8 mouse cellular contexts compared by ENCODE assay signal in genomic region chr11:106737178-106737621, GRCm38 (mm10). TPM values are rescaled to one million over a fixed set of nuclear protein-coding genes. Genes with fewer than 3 reads are reported as not detected.
A peak's percentile ranks its signal among the peaks of the same experiment; 100 is the strongest.
DNase-seq lines count a peak whose midpoint lies in the region; ATAC-seq lines count a peak whose summit lies in the region.
"Had no signal": no experiment of that assay in that cellular context is flagged by ENCODE, and none has a peak within 500 bp of the region (broad histone marks: within the 10 kb centered on the region; RNA-seq: fewer than 3 reads in every experiment).

No protein-coding gene starts in this region.

- 6% methylated on average over 12 of the region's 12 CpGs for WGBS in forebrain, embryonic 15.5 days

- H3K9ac ChIP-seq in forebrain, embryonic 15.5 days (replicated peaks), result peak overlapping the region; percentile 29
- H3K9ac ChIP-seq: liver, embryonic 14.5 days had no signal

- H3K4me2 ChIP-seq in forebrain, embryonic 15.5 days (replicated peaks), result peak overlapping the region; percentile 25; the same call in 1 of the 2 replicates

- H3K27ac ChIP-seq in forebrain, embryonic 15.5 days (replicated peaks), result peak overlapping the region; percentile 82
- H3K27ac ChIP-seq: liver, embryonic 14.5 days had no signal

- H3K9me3 ChIP-seq in forebrain, embryonic 15.5 days, result no peaks in the 10 kb centered on the region

- peaks cover 18% of the 10 kb centered on the region for H3K4me1 ChIP-seq in forebrain, embryonic 15.5 days

- H3K27me3 ChIP-seq in forebrain, embryonic 15.5 days, result no peaks in the 10 kb centered on the region

- DNase-seq in embryo, embryonic 10 days (ENCODE audit: low spot score), result peak; percentile 58
- DNase-seq in layer of hippocampus, adult 18-20 months (ENCODE audit: low spot score in 2 of 2), result peak; percentile 47 to 60
- DNase-seq in urinary bladder, postnatal 4 days (ENCODE audit: low spot score in 2 of 2), result no peak

- H3K36me3 ChIP-seq in forebrain, embryonic 15.5 days, result no peaks in the 10 kb centered on the region

- ATAC-seq in forebrain, embryonic 15.5 days (replicated peaks), result peak; percentile 70
- peak; percentile 48 to 56; a peak in 1 of 4 replicates for ATAC-seq in hematopoietic stem cell, adult 5-6 weeks (replicated peaks in 1 of 2; ENCODE audit: insufficient read depth in 1 of 2, low FRiP score in 2 of 2, low TSS enrichment in 1 of 2, low read depth in 1 of 2, poor library complexity in 2 of 2, severe bottlenecking in 2 of 2)
- peak; percentile 82 for ATAC-seq in megakaryocyte, adult 5-6 weeks (ENCODE audit: poor library complexity, severe bottlenecking)
- ATAC-seq in erythroblast, adult 5-6 weeks (replicated peaks; ENCODE audit: low FRiP score, poor library complexity, severe bottlenecking), result no peak

- no peak overlapping the region for H3K4me3 ChIP-seq in forebrain, embryonic 15.5 days

RNA-seq across cellular contexts. Expression of gene Pecam1, which starts 13.2 kb away (rescaled TPM):
- 12.1 and 14.3 TPM in 2 replicates for polyA plus RNA-seq in forebrain, embryonic 15.5 days (2015; fragmentation: Nextera tagmentation; extraction: Ambion mirVana)
- 46.2 and 50.2 TPM in 2 replicates for total RNA-seq in hematopoietic stem cell, adult 5-6 weeks (2017)
- total RNA-seq in layer of hippocampus, adult 18-20 months (2021), result 10 to 100 TPM; 14.3 to 15.8 TPM
- 25.0 and 26.2 TPM in 2 replicates for total RNA-seq in megakaryocyte, adult 5-6 weeks (2015)
- 22.6 and 24.4 TPM in 2 replicates for total RNA-seq in megakaryocyte, adult 5-6 weeks (2017)
- total RNA-seq in erythroblast, adult 5-6 weeks (2015; ENCODE audit: low replicate concordance), result 5.0 and 11.0 TPM in 2 replicates
- total RNA-seq in erythroblast, adult 5-6 weeks (2017; ENCODE audit: low replicate concordance), result 4.0 and 5.0 TPM in 2 replicates

RNA-seq across cellular contexts. Expression of gene Milr1, which starts 13.8 kb away (rescaled TPM):
- polyA plus RNA-seq in forebrain, embryonic 15.5 days (2015; fragmentation: Nextera tagmentation; extraction: Ambion mirVana), result 0.52 and 1.2 TPM in 2 replicates
- 50.2 and 51.9 TPM in 2 replicates for total RNA-seq in hematopoietic stem cell, adult 5-6 weeks (2017)
- under 1 TPM in 1 of 2 experiments, not detected in 1; 0.20 TPM for total RNA-seq in layer of hippocampus, adult 18-20 months (2021)
- total RNA-seq in megakaryocyte, adult 5-6 weeks (2015), result 195 and 212 TPM in 2 replicates
- total RNA-seq in megakaryocyte, adult 5-6 weeks (2017), result 204 and 237 TPM in 2 replicates
- total RNA-seq in erythroblast, adult 5-6 weeks (2015; ENCODE audit: low replicate concordance), result 11.0 and 24.5 TPM in 2 replicates
- 12.7 and 20.4 TPM in 2 replicates for total RNA-seq in erythroblast, adult 5-6 weeks (2017; ENCODE audit: low replicate concordance)

RNA-seq across cellular contexts. Expression of gene Polg2, which starts 42.1 kb away (rescaled TPM):
- 9.9 and 11.0 TPM in 2 replicates for polyA plus RNA-seq in forebrain, embryonic 15.5 days (2015; fragmentation: Nextera tagmentation; extraction: Ambion mirVana)
- 16.0 and 24.2 TPM in 2 replicates for total RNA-seq in hematopoietic stem cell, adult 5-6 weeks (2017)
- 1 to 10 TPM; 4.0 to 4.9 TPM for total RNA-seq in layer of hippocampus, adult 18-20 months (2021)
- total RNA-seq in megakaryocyte, adult 5-6 weeks (2015), result 11.6 and 13.3 TPM in 2 replicates
- total RNA-seq in megakaryocyte, adult 5-6 weeks (2017), result 7.8 and 11.1 TPM in 2 replicates
- 8.2 and 9.6 TPM in 2 replicates for total RNA-seq in erythroblast, adult 5-6 weeks (2015; ENCODE audit: low replicate concordance)
- 9.9 and 22.7 TPM in 2 replicates for total RNA-seq in erythroblast, adult 5-6 weeks (2017; ENCODE audit: low replicate concordance)

RNA-seq across cellular contexts. Expression of gene Ddx5, which starts 51.8 kb away (rescaled TPM):
- 512 and 520 TPM in 2 replicates for polyA plus RNA-seq in forebrain, embryonic 15.5 days (2015; fragmentation: Nextera tagmentation; extraction: Ambion mirVana)
- 1,945 and 2,149 TPM in 2 replicates for total RNA-seq in hematopoietic stem cell, adult 5-6 weeks (2017)
- total RNA-seq in layer of hippocampus, adult 18-20 months (2021), result 100 to 1,000 TPM; 768 to 775 TPM
- total RNA-seq in megakaryocyte, adult 5-6 weeks (2015), result 755 and 789 TPM in 2 replicates
- 996 and 1,155 TPM in 2 replicates for total RNA-seq in megakaryocyte, adult 5-6 weeks (2017)
- 469 and 476 TPM in 2 replicates for total RNA-seq in erythroblast, adult 5-6 weeks (2015; ENCODE audit: low replicate concordance)
- total RNA-seq in erythroblast, adult 5-6 weeks (2017; ENCODE audit: low replicate concordance), result 906 and 1,106 TPM in 2 replicates

RNA-seq across cellular contexts. Expression of gene Cep95, which starts 51.9 kb away (rescaled TPM):
- 20.5 and 21.2 TPM in 2 replicates for polyA plus RNA-seq in forebrain, embryonic 15.5 days (2015; fragmentation: Nextera tagmentation; extraction: Ambion mirVana)
- 25.3 and 53.4 TPM in 2 replicates for total RNA-seq in hematopoietic stem cell, adult 5-6 weeks (2017)
- total RNA-seq in layer of hippocampus, adult 18-20 months (2021), result 10 to 100 TPM; 10.3 to 10.7 TPM
- 15.8 and 16.5 TPM in 2 replicates for total RNA-seq in megakaryocyte, adult 5-6 weeks (2015)
- total RNA-seq in megakaryocyte, adult 5-6 weeks (2017), result 12.2 and 18.6 TPM in 2 replicates
- 41.6 and 43.0 TPM in 2 replicates for total RNA-seq in erythroblast, adult 5-6 weeks (2015; ENCODE audit: low replicate concordance)
- 31.8 and 52.7 TPM in 2 replicates for total RNA-seq in erythroblast, adult 5-6 weeks (2017; ENCODE audit: low replicate concordance)

Comparison
In these comparisons a context has a peak if more than half of its experiments do, and no peak if none do; other contexts are left out.
1. DNase-seq: peak in embryo, embryonic 10 days (single experiment) and layer of hippocampus, adult 18-20 months (2 of 2); none in urinary bladder, postnatal 4 days (0 of 2).
2. RNA of gene Milr1, which starts 13.8 kb away (total RNA-seq): 195 to 237 TPM in megakaryocyte, adult 5-6 weeks, 50.2 to 51.9 TPM in hematopoietic stem cell, adult 5-6 weeks and 11.0 to 24.5 TPM in erythroblast, adult 5-6 weeks; 0.20 TPM in layer of hippocampus, adult 18-20 months; every median in the first group is over 4 times any median in the second.